In the genomic region with DNA sequence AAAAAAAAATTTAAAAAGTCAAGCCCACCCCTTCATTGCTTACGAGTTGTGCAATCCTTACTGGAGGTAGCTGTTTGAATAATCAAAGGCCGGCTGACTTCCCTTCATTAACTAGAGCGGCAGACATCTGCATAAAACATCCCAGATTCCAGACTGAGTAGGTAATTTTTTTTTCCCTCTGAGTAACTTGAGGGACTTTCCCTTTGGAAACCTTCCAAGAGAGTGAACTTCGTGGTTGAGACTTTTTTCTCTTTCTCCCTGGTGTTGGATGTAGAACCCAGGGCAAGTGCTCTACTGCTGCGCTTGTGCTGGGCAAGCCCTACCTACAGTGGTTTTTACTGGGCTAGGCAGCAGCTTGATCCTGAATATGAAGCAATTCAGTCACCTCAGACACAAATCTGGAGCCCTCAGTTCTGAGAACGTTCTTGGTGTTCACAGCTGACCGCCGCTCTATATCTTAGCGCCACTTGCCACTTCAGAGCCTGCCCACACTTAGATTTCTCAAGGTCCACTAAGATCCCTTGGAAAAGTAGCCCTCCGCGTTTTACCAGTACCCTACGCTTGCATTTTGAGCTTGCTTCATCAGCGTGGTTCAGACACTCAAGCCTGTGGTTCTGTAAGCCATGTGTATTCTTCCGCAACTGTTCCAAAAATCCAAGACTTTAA, we compare ENCODE assay signal across 8 mouse cellular contexts.
DNase-seq lines count a peak whose midpoint lies in the region; ATAC-seq and TF ChIP-seq lines count a peak whose summit lies in the region.

No protein-coding gene starts in this region.

- H3K27me3 ChIP-seq in hindbrain, embryonic 12.5 days, result peaks cover 5% of the 10 kb centered on the region; the same call in 1 of the 2 replicates
- H3K27me3 ChIP-seq in hindbrain, postnatal 0 days (ENCODE audit: insufficient read depth, low read length), result no peaks in the 10 kb centered on the region

- TF ChIP-seq CTCF in hindbrain, postnatal 0 days (IDR thresholded peaks at IDR 0.05; ENCODE audit: low read depth), result no peak

- WGBS in hindbrain, embryonic 12.5 days, result 57% methylated on average over 14 of the region's 14 CpGs
- WGBS in hindbrain, postnatal 0 days, result 56% methylated on average over 14 of the region's 14 CpGs

- H3K4me1 ChIP-seq in hindbrain, embryonic 12.5 days, result peaks cover 24% of the 10 kb centered on the region
- H3K4me1 ChIP-seq in hindbrain, postnatal 0 days (ENCODE audit: insufficient read depth, low read length), result peaks cover 16% of the 10 kb centered on the region
- H3K4me1 ChIP-seq in brown adipose tissue, adult 24 weeks (ENCODE audit: control insufficient read depth, insufficient read depth, insufficient read length, low read length), result peaks cover 25% of the 10 kb centered on the region

- peak overlapping the region; percentile 48; the same call in 1 of the 2 replicates for H3K27ac ChIP-seq in hindbrain, embryonic 12.5 days
- no peak overlapping the region for H3K27ac ChIP-seq in hindbrain, postnatal 0 days
- H3K27ac ChIP-seq in brown adipose tissue, adult 24 weeks (replicated peaks; ENCODE audit: low read depth, low read length), result peak overlapping the region; percentile 82

- no peaks in the 10 kb centered on the region for H3K36me3 ChIP-seq in hindbrain, embryonic 12.5 days
- H3K36me3 ChIP-seq in hindbrain, postnatal 0 days (ENCODE audit: insufficient read depth, low read length), result no peaks in the 10 kb centered on the region

- no peak overlapping the region for H3K4me3 ChIP-seq in hindbrain, embryonic 12.5 days
- H3K4me3 ChIP-seq in hindbrain, postnatal 0 days (ENCODE audit: low read length), result no peak overlapping the region
- no peak overlapping the region for H3K4me3 ChIP-seq in brown adipose tissue, adult 24 weeks (ENCODE audit: insufficient read depth, low read depth, low read length)

- intact Hi-C loops in heart, postnatal 10 days (cut with DNase I), result loop anchor here (2.0 kb wide), 1 partner anchor 201 kb away; no protein-coding TSS in a partner anchor

- no peaks in the 10 kb centered on the region for H3K9me3 ChIP-seq in hindbrain, embryonic 12.5 days (replicated peaks)
- no peaks in the 10 kb centered on the region for H3K9me3 ChIP-seq in hindbrain, postnatal 0 days (ENCODE audit: low read length)

- no peak for DNase-seq in hindbrain, postnatal 0 days (ENCODE audit: low spot score)
- DNase-seq in heart, postnatal 10 days, result peak; percentile 56 to 59
- peak; percentile 42 for DNase-seq in lung, postnatal 10 days
- DNase-seq in thymus, postnatal 10 days (ENCODE audit: low spot score in 2 of 2), result no peak
- DNase-seq in gastrocnemius, postnatal 4 days (ENCODE audit: low spot score in 2 of 2), result no peak

- H3K9ac ChIP-seq in hindbrain, embryonic 12.5 days, result no peak overlapping the region
- no peak overlapping the region for H3K9ac ChIP-seq in hindbrain, postnatal 0 days (replicated peaks; ENCODE audit: low read length)

- no peak for ATAC-seq in hindbrain, embryonic 12.5 days (ENCODE audit: low FRiP score)
- ATAC-seq in hindbrain, postnatal 0 days, result no peak
- no peak for ATAC-seq in CD4-positive, CD25-positive, alpha-beta regulatory T cell, adult 4 months

- H3K4me2 ChIP-seq in hindbrain, embryonic 12.5 days (replicated peaks), result no peak overlapping the region; the same call in 1 of the 2 replicates
- H3K4me2 ChIP-seq in hindbrain, postnatal 0 days (ENCODE audit: low read depth, low read length), result no peak overlapping the region

Comparison
In these comparisons a context has a peak if more than half of its experiments do, and no peak if none do; other contexts are left out.
1. DNase-seq: peak in heart, postnatal 10 days (2 of 2) and lung, postnatal 10 days (single experiment); none in hindbrain, postnatal 0 days (single experiment), thymus, postnatal 10 days (0 of 2) and gastrocnemius, postnatal 4 days (0 of 2).